Mouse (Mus musculus): ENCODE data around the gene Rps8. TPM values are rescaled to one million over a fixed set of nuclear protein-coding genes. Genes with fewer than 3 reads are reported as not detected.
A peak's percentile ranks its signal among the peaks of the same experiment; 100 is the strongest.

Gene Rps8
- polyA plus RNA-seq, 2 experiments, result 915 to 935 TPM

- DNase-seq (ENCODE audit: low read depth in 3 of 3, low spot score in 3 of 3), result no peak
- 54% methylated on average over 7 of the region's 7 CpGs for WGBS (ENCODE audit: insufficient replicate concordance)
- H3K4me1 ChIP-seq (replicated peaks; ENCODE audit: control insufficient read depth in 2 of 2, insufficient read depth in 2 of 2, low read length in 1 of 2), result no peaks in the 10 kb centered on the region; a peak in 1 of 4 replicates
These were observed 13.0 kb downstream of the Rps8 start for GRCm38 (mm10) chr4:117143023-117143422.

GRCm38 (mm10) chr4:117140613-117141012 lies 15.4 kb downstream of the Rps8 start:
- Histone ChIP-seq H3K9me3 (ENCODE audit: control insufficient read depth, low read length) (no peaks in the 10 kb centered on the region), H3K36me3 (replicated peaks; ENCODE audit: control insufficient read depth, insufficient read depth, low read depth) (no peaks in the 10 kb centered on the region), H3K4me3 (ENCODE audit: insufficient read depth in 1 of 2, low read depth in 2 of 2, low read length in 2 of 2) (no peak overlapping the region), H3K27me3 (ENCODE audit: control insufficient read depth, insufficient read depth, low read length) (no peaks in the 10 kb centered on the region), H3K27ac (no peak overlapping the region), H3K4me1 (replicated peaks; ENCODE audit: control insufficient read depth in 2 of 2, insufficient read depth in 2 of 2, low read length in 1 of 2) (peaks cover 0 to 10% of the 10 kb centered on the region in 2 experiments; a peak in 3 of 4 replicates), H3K4me2 (ENCODE audit: low read depth) (no peak overlapping the region), H3K9ac (replicated peaks) (no peak overlapping the region)
- DNase-seq (ENCODE audit: low read depth in 3 of 3, low spot score in 3 of 3) (no peak), ATAC-seq (ENCODE audit: insufficient read depth) (no peak)
- TF ChIP-seq EP300 (IDR thresholded peaks at IDR 0.05; ENCODE audit: low read depth), result no peak
- TF ChIP-seq CTCF (IDR thresholded peaks at IDR 0.05; ENCODE audit: low read depth), result peak; percentile 16; the same call in 1 of the 2 replicates
- WGBS (ENCODE audit: insufficient replicate concordance), result 34% methylated on average over 4 of the region's 4 CpGs

More at GRCm38 (mm10) chr4:117143023-117143422, 13.0 kb downstream of the Rps8 start:
- TF ChIP-seq EP300 (IDR thresholded peaks at IDR 0.05; ENCODE audit: low read depth) (no peak), CTCF (IDR thresholded peaks at IDR 0.05; ENCODE audit: low read depth) (no peak)
- Histone ChIP-seq H3K9ac (replicated peaks) (no peak overlapping the region), H3K9me3 (ENCODE audit: control insufficient read depth, low read length) (no peaks in the 10 kb centered on the region), H3K4me3 (ENCODE audit: insufficient read depth in 1 of 2, low read depth in 2 of 2, low read length in 2 of 2) (no peak overlapping the region), H3K27ac (no peak overlapping the region), H3K36me3 (replicated peaks; ENCODE audit: control insufficient read depth, insufficient read depth, low read depth) (no peaks in the 10 kb centered on the region), H3K27me3 (ENCODE audit: control insufficient read depth, insufficient read depth, low read length) (no peaks in the 10 kb centered on the region), H3K4me2 (ENCODE audit: low read depth) (no peak overlapping the region)
- ATAC-seq (ENCODE audit: insufficient read depth), result no peak

DNA sequence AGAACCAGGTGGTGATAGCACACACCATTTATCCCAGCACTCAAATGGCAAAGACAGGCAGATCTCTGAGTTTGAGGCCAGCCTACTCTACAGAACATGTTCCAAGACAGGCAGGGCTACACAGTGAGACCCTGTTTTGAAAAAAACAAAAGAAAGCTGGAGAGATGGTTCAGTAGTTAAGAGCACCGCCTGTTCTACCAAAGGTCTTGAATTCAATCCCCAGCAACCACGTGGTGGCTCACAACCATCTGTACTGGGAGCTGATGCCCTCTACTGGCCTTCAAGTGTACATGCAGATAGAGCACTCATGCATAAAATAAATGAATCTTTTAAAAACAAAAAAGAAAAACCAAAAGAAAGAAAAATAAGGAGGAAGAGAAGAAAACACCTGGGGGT lies 16.8 kb downstream of the Rps8 start:
- H3K4me1 ChIP-seq (replicated peaks; ENCODE audit: control insufficient read depth in 2 of 2, insufficient read depth in 2 of 2, low read length in 1 of 2), result peaks cover 2 to 19% of the 10 kb centered on the region in 2 experiments
- no peak overlapping the region for H3K4me2 ChIP-seq (ENCODE audit: low read depth)
- H3K27me3 ChIP-seq (ENCODE audit: control insufficient read depth, insufficient read depth, low read length), result no peaks in the 10 kb centered on the region
- TF ChIP-seq EP300 (IDR thresholded peaks at IDR 0.05; ENCODE audit: low read depth), result no peak
- peak; percentile 89 for TF ChIP-seq CTCF (IDR thresholded peaks at IDR 0.05; ENCODE audit: low read depth)
- H3K9me3 ChIP-seq (ENCODE audit: control insufficient read depth, low read length), result no peaks in the 10 kb centered on the region
- H3K27ac ChIP-seq, result no peak overlapping the region; the same call in 1 of the 2 replicates
- H3K36me3 ChIP-seq (replicated peaks; ENCODE audit: control insufficient read depth, insufficient read depth, low read depth), result no peaks in the 10 kb centered on the region
- no peak overlapping the region for H3K4me3 ChIP-seq (ENCODE audit: insufficient read depth in 1 of 2, low read depth in 2 of 2, low read length in 2 of 2)
- ATAC-seq (ENCODE audit: insufficient read depth), result no peak
- 3% methylated on average over 2 of the region's 2 CpGs for WGBS (ENCODE audit: insufficient replicate concordance)
- DNase-seq (ENCODE audit: low read depth in 3 of 3, low spot score in 3 of 3), result peak in 1 of 3 experiments; percentile 59
- H3K9ac ChIP-seq (replicated peaks), result no peak overlapping the region

GRCm38 (mm10) chr4:117138295-117139216 lies 17.5 kb downstream of the Rps8 start:
- Histone ChIP-seq H3K36me3 (replicated peaks; ENCODE audit: control insufficient read depth, insufficient read depth, low read depth) (no peaks in the 10 kb centered on the region), H3K27me3 (ENCODE audit: control insufficient read depth, insufficient read depth, low read length) (peaks cover under 1% of the 10 kb centered on the region; the same call in 1 of the 2 replicates), H3K4me3 (ENCODE audit: insufficient read depth in 1 of 2, low read depth in 2 of 2, low read length in 2 of 2) (no peak overlapping the region), H3K4me2 (ENCODE audit: low read depth) (no peak overlapping the region), H3K9me3 (ENCODE audit: control insufficient read depth, low read length) (no peaks in the 10 kb centered on the region), H3K4me1 (replicated peaks; ENCODE audit: control insufficient read depth in 2 of 2, insufficient read depth in 2 of 2, low read length in 1 of 2) (peaks cover 5 to 22% of the 10 kb centered on the region in 2 experiments), H3K27ac (no peak overlapping the region; the same call in 1 of the 2 replicates), H3K9ac (replicated peaks) (no peak overlapping the region)
- WGBS (ENCODE audit: insufficient replicate concordance), result 65% methylated on average over 17 of the region's 17 CpGs
- TF ChIP-seq CTCF (IDR thresholded peaks at IDR 0.05; ENCODE audit: low read depth), result no peak
- no peak for TF ChIP-seq EP300 (IDR thresholded peaks at IDR 0.05; ENCODE audit: low read depth)
- DNase-seq (ENCODE audit: low read depth in 3 of 3, low spot score in 3 of 3) (no peak), ATAC-seq (ENCODE audit: insufficient read depth) (no peak)

DNA sequence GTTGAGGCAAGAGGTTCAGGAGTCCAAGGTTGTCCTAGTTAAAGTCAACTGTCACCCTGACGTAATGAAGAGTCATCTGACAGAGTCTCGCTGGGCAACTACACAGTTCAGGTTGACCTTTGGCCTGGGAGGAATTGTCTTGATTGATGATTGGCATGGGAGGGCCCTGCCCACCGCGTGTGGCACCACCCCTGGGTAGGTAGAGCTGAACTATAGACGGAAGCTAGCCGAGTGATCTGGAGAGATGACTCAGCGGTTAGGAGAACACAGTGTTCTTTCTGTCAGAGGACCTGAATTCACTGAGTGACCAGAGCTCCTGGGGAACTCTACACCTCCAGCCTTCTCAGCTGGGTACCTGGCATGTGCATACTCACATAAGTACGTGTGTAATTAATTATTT lies 20.0 kb downstream of the Rps8 start:
- H3K4me1 ChIP-seq (replicated peaks; ENCODE audit: control insufficient read depth in 2 of 2, insufficient read depth in 2 of 2, low read length in 1 of 2), result peaks cover 5 to 22% of the 10 kb centered on the region in 2 experiments
- peak overlapping the region; percentile 31 for H3K4me2 ChIP-seq (ENCODE audit: low read depth)
- H3K9ac ChIP-seq (replicated peaks), result peak overlapping the region; percentile 0
- 0 out of 4 replicates have a peak overlapping the region, but pooled peaks of 1 of the 2 experiments have one; percentile 0 for H3K4me3 ChIP-seq (ENCODE audit: insufficient read depth in 1 of 2, low read depth in 2 of 2, low read length in 2 of 2)
- H3K27me3 ChIP-seq (ENCODE audit: control insufficient read depth, insufficient read depth, low read length), result peaks cover 13% of the 10 kb centered on the region
- H3K9me3 ChIP-seq (ENCODE audit: control insufficient read depth, low read length), result no peaks in the 10 kb centered on the region
- whole genome bisulfite sequencing (ENCODE audit: insufficient replicate concordance), result 14% methylated on average over 8 of the region's 8 CpGs
- H3K36me3 ChIP-seq (replicated peaks; ENCODE audit: control insufficient read depth, insufficient read depth, low read depth), result no peaks in the 10 kb centered on the region
- TF ChIP-seq EP300 (IDR thresholded peaks at IDR 0.05; ENCODE audit: low read depth), result peak; percentile 37; the same call in 1 of the 2 replicates
- no peak for TF ChIP-seq CTCF (IDR thresholded peaks at IDR 0.05; ENCODE audit: low read depth)
- peak; percentile 50 for ATAC-seq (ENCODE audit: insufficient read depth)
- H3K27ac ChIP-seq, result peak overlapping the region; percentile 56
- DNase-seq (ENCODE audit: low read depth in 3 of 3, low spot score in 3 of 3), result peak; percentile 57 to 61 (median 59)
